Mouse (Mus musculus) ES-Bruce4 (cell line): ENCODE measurements around the gene Sult5a1.

Source experiments
- CTCF ChIP-seq: IDR thresholded peaks from one replicate; pipeline ENCODE4 v1.8.1; 2011; ENCODE audit warnings: low read depth, low read length
- EP300 ChIP-seq: IDR thresholded peaks from 2 replicates; pipeline ENCODE4 v1.6.1; 2011; ENCODE audit warnings: low read depth, low read length; ENCODE audit not compliant: insufficient read depth
- POLR2A ChIP-seq: IDR thresholded peaks from one replicate; pipeline ENCODE4 v1.8.1; 2011; ENCODE audit warnings: low read length; ENCODE audit not compliant: insufficient read depth

GRCm38 (mm10) chr8:123150737-123151171, 7.4 kb downstream of the Sult5a1 start:
- no peak for TF ChIP-seq EP300
- TF ChIP-seq POLR2A = no peak
- no peak for TF ChIP-seq CTCF
